Mouse (Mus musculus): ENCODE measurements around the gene Tedc1. TPM values are rescaled to one million over a fixed set of nuclear protein-coding genes. Genes with fewer than 3 reads are reported as not detected.

Tedc1 gene
- polyA plus RNA-seq, 1 experiment from 2014 or later, result 28.1 TPM

DNA sequence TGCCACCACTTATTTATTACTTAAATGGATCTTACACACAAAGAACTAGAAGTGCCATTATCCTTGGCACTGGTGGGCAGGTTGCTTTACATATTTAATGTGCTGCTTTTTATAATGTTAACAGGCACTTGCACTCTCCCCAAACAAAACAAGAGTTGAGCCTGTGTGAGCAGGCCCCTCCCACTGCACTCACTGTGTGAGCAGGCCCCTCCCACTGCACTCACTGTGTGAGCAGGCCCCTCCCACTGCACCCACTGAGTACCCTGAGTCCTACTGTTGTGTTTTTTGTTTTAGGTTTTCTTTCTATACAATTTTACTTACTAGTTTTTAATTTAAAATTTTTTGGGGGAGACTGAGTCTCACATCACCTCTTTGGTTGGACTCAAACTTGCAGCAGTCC lies 45.8 kb downstream of the Tedc1 start:
- no peaks in the 10 kb centered on the region for H3K27me3 ChIP-seq (ENCODE audit: control insufficient read depth, insufficient read depth, low read length)
- no peaks in the 10 kb centered on the region for H3K4me1 ChIP-seq (ENCODE audit: control insufficient read depth, insufficient read depth, low read length)
- no peak overlapping the region for H3K9ac ChIP-seq (ENCODE audit: low read length)
- H3K9me3 ChIP-seq (replicated peaks; ENCODE audit: control insufficient read depth, low read length), result peaks cover 5% of the 10 kb centered on the region
- ATAC-seq (replicated peaks; ENCODE audit: extremely low read depth, insufficient read depth, low FRiP score), result no peak
- no peak overlapping the region for H3K4me3 ChIP-seq (ENCODE audit: low read length)
- no peak overlapping the region for H3K4me2 ChIP-seq (ENCODE audit: low read depth, low read length)
- H3K36me3 ChIP-seq (ENCODE audit: control insufficient read depth, insufficient read depth), result no peaks in the 10 kb centered on the region
- no peak overlapping the region for H3K27ac ChIP-seq (ENCODE audit: low read length)

- no peak overlapping the region for H3K4me3 ChIP-seq (ENCODE audit: low read length)
- H3K9me3 ChIP-seq (replicated peaks; ENCODE audit: control insufficient read depth, low read length), result peaks cover 5% of the 10 kb centered on the region
- no peak overlapping the region for H3K27ac ChIP-seq (ENCODE audit: low read length)
- no peaks in the 10 kb centered on the region for H3K4me1 ChIP-seq (ENCODE audit: control insufficient read depth, insufficient read depth, low read length)
- ATAC-seq (replicated peaks; ENCODE audit: extremely low read depth, insufficient read depth, low FRiP score), result no peak
- no peaks in the 10 kb centered on the region for H3K36me3 ChIP-seq (ENCODE audit: control insufficient read depth, insufficient read depth)
- no peaks in the 10 kb centered on the region for H3K27me3 ChIP-seq (ENCODE audit: control insufficient read depth, insufficient read depth, low read length)
- WGBS, result 74% methylated on average over 7 of the region's 7 CpGs
- no peak overlapping the region for H3K9ac ChIP-seq (ENCODE audit: low read length)
- H3K4me2 ChIP-seq (ENCODE audit: low read depth, low read length), result no peak overlapping the region
Measured at GRCm38 (mm10) chr12:113203522-113203921, 47.3 kb downstream of the Tedc1 start.

- H3K4me3 ChIP-seq (ENCODE audit: low read length), result no peak overlapping the region
- no peaks in the 10 kb centered on the region for H3K4me1 ChIP-seq (ENCODE audit: control insufficient read depth, insufficient read depth, low read length)
- no peak overlapping the region for H3K4me2 ChIP-seq (ENCODE audit: low read depth, low read length)
- no peaks in the 10 kb centered on the region for H3K36me3 ChIP-seq (ENCODE audit: control insufficient read depth, insufficient read depth)
- H3K9me3 ChIP-seq (replicated peaks; ENCODE audit: control insufficient read depth, low read length), result peaks cover 5% of the 10 kb centered on the region
- no peaks in the 10 kb centered on the region for H3K27me3 ChIP-seq (ENCODE audit: control insufficient read depth, insufficient read depth, low read length)
- H3K9ac ChIP-seq (ENCODE audit: low read length), result no peak overlapping the region
- ATAC-seq (replicated peaks; ENCODE audit: extremely low read depth, insufficient read depth, low FRiP score), result no peak
- H3K27ac ChIP-seq (ENCODE audit: low read length), result no peak overlapping the region
- WGBS, result 78% methylated on average over 7 of the region's 7 CpGs
Measured at GRCm38 (mm10) chr12:113205251-113205942, 49.2 kb downstream of the Tedc1 start.

GRCm38 (mm10) chr12:113207737-113208136 lies 51.5 kb downstream of the Tedc1 start:
- 72% methylated on average over 6 of the region's 6 CpGs for WGBS
- Histone ChIP-seq H3K27ac (ENCODE audit: low read length) (no peak overlapping the region), H3K9me3 (replicated peaks; ENCODE audit: control insufficient read depth, low read length) (no peaks in the 10 kb centered on the region), H3K36me3 (ENCODE audit: control insufficient read depth, insufficient read depth) (no peaks in the 10 kb centered on the region), H3K9ac (ENCODE audit: low read length) (no peak overlapping the region), H3K4me3 (ENCODE audit: low read length) (no peak overlapping the region), H3K27me3 (ENCODE audit: control insufficient read depth, insufficient read depth, low read length) (no peaks in the 10 kb centered on the region), H3K4me2 (ENCODE audit: low read depth, low read length) (no peak overlapping the region), H3K4me1 (ENCODE audit: control insufficient read depth, insufficient read depth, low read length) (no peaks in the 10 kb centered on the region)
- no peak for ATAC-seq (replicated peaks; ENCODE audit: extremely low read depth, insufficient read depth, low FRiP score)

DNA sequence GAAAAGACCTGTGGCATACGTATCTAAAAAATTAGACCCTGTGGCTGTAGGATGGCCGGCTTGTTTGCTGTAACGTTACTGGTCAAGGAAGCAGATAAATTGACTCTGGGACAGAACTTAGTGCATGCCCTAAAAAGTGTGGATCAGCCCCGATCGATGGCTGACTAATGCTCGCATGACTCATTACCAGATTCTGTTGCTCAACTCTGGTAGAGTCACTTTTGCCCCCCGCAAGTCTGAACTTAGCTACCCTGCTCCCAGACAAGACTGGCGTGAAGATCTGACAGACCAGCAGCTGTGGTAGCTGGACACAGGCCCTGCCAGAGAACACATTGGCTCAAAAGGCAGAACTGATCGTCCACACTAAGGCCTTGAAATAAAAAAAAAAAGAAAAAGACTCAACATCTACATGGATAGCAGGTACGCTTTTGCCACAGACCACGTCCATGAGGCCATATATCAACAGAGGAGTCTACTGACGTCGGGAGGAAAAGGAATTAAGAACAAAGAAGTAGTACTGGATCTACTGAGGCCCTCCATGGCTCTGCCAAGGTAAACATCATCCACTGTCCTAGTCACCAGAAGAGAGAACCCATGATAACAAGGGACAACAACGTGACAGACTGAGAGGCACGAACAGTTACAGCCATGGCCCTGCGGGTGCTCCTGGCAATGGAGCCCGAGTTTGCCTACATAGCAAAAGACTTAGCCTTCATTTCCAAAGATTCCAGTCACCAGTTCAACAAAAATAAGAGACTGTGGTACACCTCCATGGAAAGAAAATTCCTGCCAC lies 54.6 kb downstream of the Tedc1 start:
- no peak for ATAC-seq (replicated peaks; ENCODE audit: extremely low read depth, insufficient read depth, low FRiP score)
- Histone ChIP-seq H3K9me3 (replicated peaks; ENCODE audit: control insufficient read depth, low read length) (no peaks in the 10 kb centered on the region), H3K4me1 (ENCODE audit: control insufficient read depth, insufficient read depth, low read length) (no peaks in the 10 kb centered on the region), H3K27me3 (ENCODE audit: control insufficient read depth, insufficient read depth, low read length) (no peaks in the 10 kb centered on the region), H3K4me2 (ENCODE audit: low read depth, low read length) (no peak overlapping the region), H3K4me3 (ENCODE audit: low read length) (no peak overlapping the region), H3K27ac (ENCODE audit: low read length) (no peak overlapping the region), H3K9ac (ENCODE audit: low read length) (no peak overlapping the region), H3K36me3 (ENCODE audit: control insufficient read depth, insufficient read depth) (no peaks in the 10 kb centered on the region)
- WGBS, result 77% methylated on average over 17 of the region's 17 CpGs

DNA sequence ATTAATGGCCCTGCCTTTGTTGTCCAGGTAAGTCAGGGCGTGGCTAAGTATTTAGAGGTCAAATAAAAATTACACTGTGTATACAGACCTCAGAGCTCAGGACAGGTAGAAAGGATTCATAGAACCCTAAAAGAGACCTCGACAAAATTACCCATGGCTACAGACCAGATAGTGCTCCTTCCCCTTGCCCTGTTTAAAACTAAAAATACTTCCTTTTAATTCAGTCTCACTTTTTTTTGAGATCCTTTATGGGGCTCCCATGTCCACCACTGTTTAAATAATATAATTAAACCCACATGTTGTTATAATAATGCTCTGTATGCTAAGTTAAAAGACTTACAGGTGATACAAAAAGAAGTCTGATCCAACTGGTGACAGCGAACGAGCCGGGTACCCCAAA lies 55.6 kb downstream of the Tedc1 start:
- Histone ChIP-seq H3K27me3 (ENCODE audit: control insufficient read depth, insufficient read depth, low read length) (no peaks in the 10 kb centered on the region), H3K36me3 (ENCODE audit: control insufficient read depth, insufficient read depth) (no peaks in the 10 kb centered on the region), H3K27ac (ENCODE audit: low read length) (no peak overlapping the region), H3K4me2 (ENCODE audit: low read depth, low read length) (no peak overlapping the region), H3K4me3 (ENCODE audit: low read length) (no peak overlapping the region), H3K4me1 (ENCODE audit: control insufficient read depth, insufficient read depth, low read length) (no peaks in the 10 kb centered on the region), H3K9me3 (replicated peaks; ENCODE audit: control insufficient read depth, low read length) (no peaks in the 10 kb centered on the region), H3K9ac (ENCODE audit: low read length) (no peak overlapping the region)
- WGBS, result 79% methylated on average over 5 of the region's 5 CpGs
- ATAC-seq (replicated peaks; ENCODE audit: extremely low read depth, insufficient read depth, low FRiP score), result no peak

GRCm38 (mm10) chr12:113212326-113212924 lies 56.2 kb downstream of the Tedc1 start:
- Histone ChIP-seq H3K27ac (ENCODE audit: low read length) (no peak overlapping the region), H3K4me3 (ENCODE audit: low read length) (no peak overlapping the region), H3K36me3 (ENCODE audit: control insufficient read depth, insufficient read depth) (no peaks in the 10 kb centered on the region), H3K4me2 (ENCODE audit: low read depth, low read length) (no peak overlapping the region), H3K9ac (ENCODE audit: low read length) (no peak overlapping the region), H3K4me1 (ENCODE audit: control insufficient read depth, insufficient read depth, low read length) (no peaks in the 10 kb centered on the region), H3K9me3 (replicated peaks; ENCODE audit: control insufficient read depth, low read length) (no peaks in the 10 kb centered on the region), H3K27me3 (ENCODE audit: control insufficient read depth, insufficient read depth, low read length) (no peaks in the 10 kb centered on the region)
- ATAC-seq (replicated peaks; ENCODE audit: extremely low read depth, insufficient read depth, low FRiP score), result no peak
- 70% methylated on average over 10 of the region's 10 CpGs for WGBS

GRCm38 (mm10) chr12:113213226-113213625 lies 57.0 kb downstream of the Tedc1 start:
- Histone ChIP-seq H3K36me3 (ENCODE audit: control insufficient read depth, insufficient read depth) (no peaks in the 10 kb centered on the region), H3K4me1 (ENCODE audit: control insufficient read depth, insufficient read depth, low read length) (no peaks in the 10 kb centered on the region), H3K27ac (ENCODE audit: low read length) (no peak overlapping the region), H3K9ac (ENCODE audit: low read length) (no peak overlapping the region), H3K9me3 (replicated peaks; ENCODE audit: control insufficient read depth, low read length) (no peaks in the 10 kb centered on the region), H3K27me3 (ENCODE audit: control insufficient read depth, insufficient read depth, low read length) (no peaks in the 10 kb centered on the region), H3K4me3 (ENCODE audit: low read length) (no peak overlapping the region), H3K4me2 (ENCODE audit: low read depth, low read length) (no peak overlapping the region)
- no peak for ATAC-seq (replicated peaks; ENCODE audit: extremely low read depth, insufficient read depth, low FRiP score)
- 52% methylated on average over 2 of the region's 2 CpGs for WGBS

All from heart, embryonic 16.5 days (tissue).